In the genomic region with DNA sequence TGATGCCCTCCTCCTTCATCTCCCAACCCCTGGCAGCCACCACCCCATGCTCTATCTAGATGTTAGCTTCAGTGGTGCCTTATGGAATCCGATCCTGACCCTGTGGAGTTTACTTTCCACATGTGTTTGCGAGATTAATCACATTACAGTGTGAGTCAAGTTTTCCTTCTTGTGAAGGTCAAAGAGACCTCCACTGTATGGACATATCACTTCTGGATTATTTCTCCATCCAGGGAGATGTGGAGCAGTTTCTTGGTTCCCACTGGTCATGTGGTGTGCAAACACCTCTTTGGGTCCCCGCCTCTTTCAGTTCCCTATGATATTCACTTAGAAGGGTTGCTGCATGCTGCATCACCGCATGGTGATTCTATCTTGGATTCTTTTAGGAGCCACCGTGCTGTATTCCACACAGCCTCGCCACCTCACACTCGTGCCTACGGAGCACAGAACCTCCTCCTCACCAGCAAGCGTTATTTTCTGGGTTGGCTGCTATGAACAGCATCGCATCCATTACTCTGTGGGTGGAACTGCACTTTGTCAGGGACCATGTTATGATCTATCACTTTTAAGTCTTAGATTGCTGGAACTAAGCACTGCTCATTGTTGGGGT, we compare ENCODE assay signal across 29 mouse cellular contexts. TPM values are rescaled to one million over a fixed set of nuclear protein-coding genes. Genes with fewer than 3 reads are reported as not detected.
DNase-seq lines count a peak whose midpoint lies in the region; ATAC-seq and TF ChIP-seq lines count a peak whose summit lies in the region.
"Had no signal": no experiment of that assay in that cellular context is flagged by ENCODE, and none has a peak within 500 bp of the region (broad histone marks: within the 10 kb centered on the region; RNA-seq: fewer than 3 reads in every experiment).

No protein-coding gene starts in this region.

- no peaks in the 10 kb centered on the region for H3K27me3 ChIP-seq in thymus, adult 2 months (ENCODE audit: control insufficient read depth, insufficient read depth, low read length)
- H3K27me3 ChIP-seq in midbrain, embryonic 16.5 days (ENCODE audit: control insufficient read depth, insufficient read depth, low read depth, low read length): no peaks in the 10 kb centered on the region
- no peaks in the 10 kb centered on the region for H3K27me3 ChIP-seq in midbrain, embryonic 14.5 days (ENCODE audit: control insufficient read depth, insufficient read depth, low read length)
- H3K27me3 ChIP-seq: heart, embryonic 12.5 days; midbrain, embryonic 13.5 days; neural tube, embryonic 13.5 days; Patski had no signal

- TF ChIP-seq POLR2A in thymus, adult 2 months (IDR thresholded peaks at IDR 0.05; ENCODE audit: control insufficient read depth, extremely low read depth, insufficient read depth, low read length, poor library complexity): no peak

- H3K9me3 ChIP-seq in midbrain, embryonic 16.5 days (replicated peaks; ENCODE audit: control insufficient read depth, low read length, poor library complexity, severe bottlenecking): no peaks in the 10 kb centered on the region
- no peaks in the 10 kb centered on the region for H3K9me3 ChIP-seq in midbrain, embryonic 14.5 days (ENCODE audit: control insufficient read depth, low read length)
- H3K9me3 ChIP-seq: forebrain, embryonic 10.5 days; midbrain, embryonic 13.5 days; neural tube, embryonic 13.5 days had no signal

- no peak overlapping the region for H3K9ac ChIP-seq in midbrain, embryonic 16.5 days (ENCODE audit: low read depth, low read length)
- no peak overlapping the region for H3K9ac ChIP-seq in midbrain, embryonic 14.5 days (replicated peaks; ENCODE audit: low read length)
- H3K9ac ChIP-seq: heart, embryonic 12.5 days; midbrain, embryonic 13.5 days; neural tube, embryonic 13.5 days had no signal

- no peak overlapping the region for H3K4me3 ChIP-seq in thymus, adult 2 months (ENCODE audit: control insufficient read depth, insufficient read depth, low read length)
- H3K4me3 ChIP-seq in midbrain, embryonic 16.5 days (ENCODE audit: low read depth, low read length): no peak overlapping the region
- H3K4me3 ChIP-seq in midbrain, embryonic 14.5 days (replicated peaks; ENCODE audit: low read depth, low read length): no peak overlapping the region
- H3K4me3 ChIP-seq: forebrain, embryonic 10.5 days; heart, embryonic 12.5 days; midbrain, embryonic 13.5 days; myocyte; neural tube, embryonic 13.5 days had no signal

- 94% methylated on average over 10 of the region's 10 CpGs for WGBS in thymus, adult 2 months
- WGBS in midbrain, embryonic 16.5 days: 90% methylated on average over 10 of the region's 10 CpGs
- 91% methylated on average over 10 of the region's 10 CpGs for WGBS in midbrain, embryonic 14.5 days

- H3K4me1 ChIP-seq in thymus, adult 2 months (replicated peaks; ENCODE audit: control insufficient read depth, insufficient read depth, low read length): peaks cover 79% of the 10 kb centered on the region
- no peaks in the 10 kb centered on the region for H3K4me1 ChIP-seq in midbrain, embryonic 16.5 days (ENCODE audit: control insufficient read depth, insufficient read depth, low read length)
- H3K4me1 ChIP-seq in midbrain, embryonic 14.5 days (ENCODE audit: control insufficient read depth, insufficient read depth, low read length): no peaks in the 10 kb centered on the region
- H3K4me1 ChIP-seq: forebrain, embryonic 10.5 days; midbrain, embryonic 13.5 days; neural tube, embryonic 13.5 days had no signal

- TF ChIP-seq CTCF in thymus, adult 2 months (IDR thresholded peaks at IDR 0.05; ENCODE audit: borderline replicate concordance, control insufficient read depth, extremely low read depth, insufficient read depth, low read length, poor library complexity): no peak

- peak; percentile 45; the same call in 1 of the 2 replicates for ATAC-seq in megakaryocyte, adult 5-6 weeks (ENCODE audit: poor library complexity, severe bottlenecking)
- ATAC-seq in midbrain, embryonic 16.5 days: no peak
- ATAC-seq in midbrain, embryonic 14.5 days (ENCODE audit: low FRiP score, low TSS enrichment): no peak
- ATAC-seq: hindbrain, postnatal 0 days; intestine, embryonic 16.5 days; midbrain, embryonic 13.5 days; Patski had no signal

- peak overlapping the region; percentile 97 for H3K27ac ChIP-seq in thymus, adult 2 months (ENCODE audit: control insufficient read depth, insufficient read depth, low read length)
- no peak overlapping the region for H3K27ac ChIP-seq in midbrain, embryonic 16.5 days (ENCODE audit: low read length)
- no peak overlapping the region for H3K27ac ChIP-seq in midbrain, embryonic 14.5 days (replicated peaks; ENCODE audit: low read depth, low read length)
- H3K27ac ChIP-seq: forebrain, embryonic 10.5 days; hindbrain, postnatal 0 days; midbrain, embryonic 13.5 days; neural tube, embryonic 13.5 days had no signal

- peak; percentile 57 for DNase-seq in layer of hippocampus, adult 9-11 months
- DNase-seq in layer of hippocampus, postnatal 36 days: no peak
- no peak for DNase-seq in thymus, adult 2 months
- no peak for DNase-seq in thymus, postnatal 25 days
- peak; percentile 22 for DNase-seq in MEL-GATA-1-ER (ENCODE audit: extremely low read depth, low read depth)
- DNase-seq in midbrain, embryonic 14.5 days: no peak
- DNase-seq: cerebellum, adult 11-12 months; cerebellum, postnatal 14 days; heart, adult 18-20 months; heart, postnatal 10 days; kidney, adult 9 months; kidney, postnatal 14 days; lung, adult 18-20 months; lung, postnatal 10 days; retina, postnatal 1 day had no signal

- no peak overlapping the region for H3K4me2 ChIP-seq in midbrain, embryonic 16.5 days (ENCODE audit: low read length)
- H3K4me2 ChIP-seq in midbrain, embryonic 14.5 days (ENCODE audit: low read length): no peak overlapping the region
- H3K4me2 ChIP-seq: heart, embryonic 12.5 days; midbrain, embryonic 13.5 days; neural tube, embryonic 13.5 days had no signal

- peaks cover 18% of the 10 kb centered on the region for H3K36me3 ChIP-seq in thymus, adult 2 months (ENCODE audit: control insufficient read depth, insufficient read depth, low read length)
- H3K36me3 ChIP-seq in midbrain, embryonic 16.5 days (ENCODE audit: control insufficient read depth, insufficient read depth, low read length): no peaks in the 10 kb centered on the region
- H3K36me3 ChIP-seq in midbrain, embryonic 14.5 days (ENCODE audit: control insufficient read depth, insufficient read depth, low read length): no peaks in the 10 kb centered on the region
- H3K36me3 ChIP-seq: forebrain, embryonic 10.5 days; heart, embryonic 12.5 days; midbrain, embryonic 13.5 days; neural tube, embryonic 13.5 days had no signal

RNA-seq across cellular contexts. Expression of a gene that starts 9.3 kb away (rescaled TPM):
- total RNA-seq in layer of hippocampus, postnatal 36 days (2021): 10 to 100 TPM; 60.8 to 65.0 TPM
- polyA plus RNA-seq in thymus, adult 2 months (2012; rRNA removed): 261 and 288 TPM in 2 replicates
- total RNA-seq in megakaryocyte, adult 5-6 weeks (2015): 71.1 and 79.5 TPM in 2 replicates
- 75.2 and 81.4 TPM in 2 replicates for total RNA-seq in megakaryocyte, adult 5-6 weeks (2017)
- 6.7 and 14.0 TPM in 2 replicates for polyA plus RNA-seq in midbrain, embryonic 16.5 days (2015; fragmentation: Nextera tagmentation; extraction: Ambion mirVana)
- 2.6 and 7.4 TPM in 2 replicates for polyA plus RNA-seq in midbrain, embryonic 14.5 days (2014; fragmentation: Nextera tagmentation; extraction: Ambion mirVana)
- polyA plus RNA-seq: Patski had no signal

RNA-seq across cellular contexts. Expression of a gene that starts 44.1 kb away (rescaled TPM):
- not detected for total RNA-seq in layer of hippocampus, postnatal 36 days (2021)
- polyA plus RNA-seq in thymus, adult 2 months (2012; rRNA removed): 0.27 and 0.70 TPM in 2 replicates
- 4.9 and 8.7 TPM in 2 replicates for total RNA-seq in megakaryocyte, adult 5-6 weeks (2015)
- 4.0 and 10.6 TPM in 2 replicates for total RNA-seq in megakaryocyte, adult 5-6 weeks (2017)
- polyA plus RNA-seq in midbrain, embryonic 16.5 days (2015; fragmentation: Nextera tagmentation; extraction: Ambion mirVana): 0.24 and 0.48 TPM in 2 replicates
- 0.57 TPM in 1 of 2 replicates, not detected in the other for polyA plus RNA-seq in midbrain, embryonic 14.5 days (2014; fragmentation: Nextera tagmentation; extraction: Ambion mirVana)
- total RNA-seq: adrenal gland, adult 18-20 months; gastrocnemius, adult 8-10 months; heart, adult 18-20 months; hindbrain, postnatal 0 days; left cerebral cortex, adult 8-10 months had no signal
- polyA plus RNA-seq: liver, adult 2 months; myocyte had no signal

Comparison
In these comparisons a context has a peak if more than half of its experiments do, and no peak if none do; other contexts are left out.
1. DNase-seq: peak in layer of hippocampus, adult 9-11 months (single experiment) and MEL-GATA-1-ER (single experiment); none in layer of hippocampus, postnatal 36 days (0 of 2), thymus, adult 2 months (single experiment), thymus, postnatal 25 days (single experiment) and midbrain, embryonic 14.5 days (single experiment).
2. RNA of a gene that starts 9.3 kb away (polyA plus RNA-seq): 261 to 288 TPM in thymus, adult 2 months; 6.7 to 14.0 TPM in midbrain, embryonic 16.5 days and 2.6 to 7.4 TPM in midbrain, embryonic 14.5 days; every median in the first group is over 10 times any median in the second.